Mouse (Mus musculus): Measurements from ENCODE around the gene Ttc30b.

- TF ChIP-seq POLR2A (IDR thresholded peaks at IDR 0.05; ENCODE audit: low read depth, low read length) (no peak), CTCF (IDR thresholded peaks at IDR 0.05; ENCODE audit: extremely low read depth, insufficient read depth, insufficient read length, insufficient replicate concordance) (peak; percentile 35; the same call in 1 of the 2 replicates)
These were observed 26.6 kb upstream of the Ttc30b start for GRCm38 (mm10) chr2:75964972-75965371.

Measured in spleen, adult 2 months (tissue).